Comparison of ENCODE assay signal across 12 mouse cellular contexts in the genomic region with DNA sequence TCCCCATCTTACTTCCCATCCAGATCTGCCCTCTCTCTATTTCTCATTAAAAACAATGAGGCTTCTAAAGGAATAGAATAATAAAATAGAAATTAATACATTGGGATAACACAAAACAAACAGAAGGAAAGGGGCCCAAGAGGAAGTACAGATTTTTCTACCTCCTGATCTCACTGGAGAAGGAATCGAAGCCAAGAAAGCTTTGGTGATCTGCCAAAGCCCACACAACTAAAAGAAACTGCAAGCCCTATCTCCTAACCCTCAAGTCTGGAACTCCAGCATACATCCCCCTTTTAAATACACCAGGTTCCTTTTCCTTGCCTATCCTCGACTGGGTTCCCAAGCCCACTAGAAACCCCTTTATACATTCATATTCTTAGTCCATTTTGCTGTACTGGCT.
DNase-seq lines count a peak whose midpoint lies in the region; ATAC-seq and TF ChIP-seq lines count a peak whose summit lies in the region.
"Had no signal": no experiment of that assay in that cellular context is flagged by ENCODE, and none has a peak within 500 bp of the region (broad histone marks: within the 10 kb centered on the region; RNA-seq: fewer than 3 reads in every experiment).

No protein-coding gene starts in this region.

- ATAC-seq in cerebellum, adult (ENCODE audit: insufficient number of reproducible peaks, low FRiP score, low TSS enrichment): no peak
- ATAC-seq in hindbrain, postnatal 0 days: no peak
- no peak for ATAC-seq in hindbrain, embryonic 11.5 days (ENCODE audit: low FRiP score)
- no peak for ATAC-seq in lung, embryonic 14.5 days (ENCODE audit: insufficient read depth)
- ATAC-seq in neural tube, embryonic 15.5 days (ENCODE audit: low FRiP score): no peak
- ATAC-seq: midbrain, embryonic 13.5 days had no signal

- no peak overlapping the region for H3K27ac ChIP-seq in hindbrain, postnatal 0 days
- no peak overlapping the region for H3K27ac ChIP-seq in hindbrain, embryonic 11.5 days (ENCODE audit: low read depth, low read length)
- no peak overlapping the region for H3K27ac ChIP-seq in lung, embryonic 14.5 days (ENCODE audit: low read depth)
- H3K27ac ChIP-seq in neural tube, embryonic 15.5 days (replicated peaks): no peak overlapping the region
- H3K27ac ChIP-seq: midbrain, embryonic 13.5 days had no signal

- no peak overlapping the region for H3K4me2 ChIP-seq in hindbrain, postnatal 0 days (ENCODE audit: low read depth, low read length)
- H3K4me2 ChIP-seq in hindbrain, embryonic 11.5 days (replicated peaks; ENCODE audit: low read depth, low read length): no peak overlapping the region
- no peak overlapping the region for H3K4me2 ChIP-seq in lung, embryonic 14.5 days
- no peak overlapping the region for H3K4me2 ChIP-seq in neural tube, embryonic 15.5 days
- H3K4me2 ChIP-seq: midbrain, embryonic 13.5 days had no signal

- TF ChIP-seq CTCF in hindbrain, postnatal 0 days (IDR thresholded peaks at IDR 0.05; ENCODE audit: low read depth): no peak
- no peak for TF ChIP-seq CTCF in lung, embryonic 14.5 days (IDR thresholded peaks at IDR 0.05; ENCODE audit: low read depth)
- TF ChIP-seq CTCF in lung, adult 2 months (IDR thresholded peaks at IDR 0.05; ENCODE audit: insufficient read depth, low read length): no peak

- no peaks in the 10 kb centered on the region for H3K9me3 ChIP-seq in hindbrain, postnatal 0 days (ENCODE audit: low read length)
- no peaks in the 10 kb centered on the region for H3K9me3 ChIP-seq in hindbrain, embryonic 11.5 days (ENCODE audit: control insufficient read depth, low read length)
- H3K9me3 ChIP-seq in lung, embryonic 14.5 days (ENCODE audit: low read depth, low read length): no peaks in the 10 kb centered on the region
- no peaks in the 10 kb centered on the region for H3K9me3 ChIP-seq in neural tube, embryonic 15.5 days (replicated peaks)
- H3K9me3 ChIP-seq: midbrain, embryonic 13.5 days had no signal

- no peaks in the 10 kb centered on the region for H3K27me3 ChIP-seq in hindbrain, postnatal 0 days (ENCODE audit: insufficient read depth, low read length)
- H3K27me3 ChIP-seq in hindbrain, embryonic 11.5 days (ENCODE audit: control insufficient read depth, insufficient read depth, low read length): no peaks in the 10 kb centered on the region
- no peaks in the 10 kb centered on the region for H3K27me3 ChIP-seq in lung, embryonic 14.5 days (ENCODE audit: insufficient read depth, low read length)
- H3K27me3 ChIP-seq in neural tube, embryonic 15.5 days (replicated peaks): no peaks in the 10 kb centered on the region
- H3K27me3 ChIP-seq: midbrain, embryonic 13.5 days had no signal

- H3K36me3 ChIP-seq in hindbrain, postnatal 0 days (ENCODE audit: insufficient read depth, low read length): no peaks in the 10 kb centered on the region
- H3K36me3 ChIP-seq in hindbrain, embryonic 11.5 days (ENCODE audit: control insufficient read depth, insufficient read depth, low read length): no peaks in the 10 kb centered on the region
- H3K36me3 ChIP-seq in lung, embryonic 14.5 days (ENCODE audit: insufficient read depth): no peaks in the 10 kb centered on the region
- H3K36me3 ChIP-seq in neural tube, embryonic 15.5 days: no peaks in the 10 kb centered on the region
- H3K36me3 ChIP-seq: midbrain, embryonic 13.5 days had no signal

- H3K9ac ChIP-seq in hindbrain, postnatal 0 days (replicated peaks; ENCODE audit: low read length): no peak overlapping the region
- H3K9ac ChIP-seq in hindbrain, embryonic 11.5 days (ENCODE audit: low read depth, low read length): no peak overlapping the region
- no peak overlapping the region for H3K9ac ChIP-seq in lung, embryonic 14.5 days
- no peak overlapping the region for H3K9ac ChIP-seq in neural tube, embryonic 15.5 days (replicated peaks)
- H3K9ac ChIP-seq: midbrain, embryonic 13.5 days had no signal

- no peaks in the 10 kb centered on the region for H3K4me1 ChIP-seq in hindbrain, postnatal 0 days (ENCODE audit: insufficient read depth, low read length)
- no peaks in the 10 kb centered on the region for H3K4me1 ChIP-seq in hindbrain, embryonic 11.5 days (replicated peaks; ENCODE audit: control insufficient read depth, insufficient read depth, low read length)
- 0 out of 2 replicates have a peak, but pooled peaks cover 3% of the 10 kb centered on the region for H3K4me1 ChIP-seq in lung, embryonic 14.5 days (ENCODE audit: insufficient read depth)
- H3K4me1 ChIP-seq in lung, adult 2 months (ENCODE audit: control insufficient read depth, insufficient read depth, low read length): no peaks in the 10 kb centered on the region; the same call in 1 of the 2 replicates
- peaks cover 5% of the 10 kb centered on the region; the same call in 1 of the 2 replicates for H3K4me1 ChIP-seq in neural tube, embryonic 15.5 days

- DNase-seq in cerebellum, adult 18-20 months: peak; percentile 51 to 58
- peak; percentile 48 for DNase-seq in hindbrain, postnatal 0 days (ENCODE audit: low spot score)
- no peak for DNase-seq in hindbrain, embryonic 11.5 days (ENCODE audit: low spot score)
- peak; percentile 65 for DNase-seq in lung, embryonic 14.5 days
- DNase-seq in lung, adult 2 months: no peak
- DNase-seq in cerebellum, adult 9-11 months: peak; percentile 49
- DNase-seq: adrenal gland, adult 2 months; lung, postnatal 4 days; thymus, adult 2 months had no signal

- WGBS in hindbrain, postnatal 0 days: 54% methylated on average over 2 of the region's 2 CpGs
- 83% methylated on average over 2 of the region's 2 CpGs for WGBS in hindbrain, embryonic 11.5 days
- WGBS in lung, embryonic 14.5 days: 26% methylated on average over 2 of the region's 2 CpGs
- WGBS in lung, adult 2 months: 35% methylated on average over 2 of the region's 2 CpGs
- 73% methylated on average over 2 of the region's 2 CpGs for WGBS in neural tube, embryonic 15.5 days

- no peak overlapping the region for H3K4me3 ChIP-seq in hindbrain, postnatal 0 days (ENCODE audit: low read length)
- H3K4me3 ChIP-seq in hindbrain, embryonic 11.5 days (ENCODE audit: low read depth, low read length): no peak overlapping the region
- H3K4me3 ChIP-seq in lung, embryonic 14.5 days (ENCODE audit: low read depth, low read length): no peak overlapping the region
- H3K4me3 ChIP-seq in lung, adult 2 months (replicated peaks; ENCODE audit: extremely low read depth, low read depth, low read length): no peak overlapping the region
- H3K4me3 ChIP-seq in neural tube, embryonic 15.5 days (replicated peaks): no peak overlapping the region
- H3K4me3 ChIP-seq: midbrain, embryonic 13.5 days had no signal

- TF ChIP-seq POLR2A in lung, adult 2 months (IDR thresholded peaks at IDR 0.05; ENCODE audit: borderline replicate concordance, extremely low read depth, low read depth, low read length): no peak

Comparison
In these comparisons a context has a peak if more than half of its experiments do, and no peak if none do; other contexts are left out.
1. DNase-seq: peak in cerebellum, adult 18-20 months (2 of 2), hindbrain, postnatal 0 days (single experiment), lung, embryonic 14.5 days (single experiment) and cerebellum, adult 9-11 months (single experiment); none in hindbrain, embryonic 11.5 days (single experiment) and lung, adult 2 months (single experiment).